Mouse (Mus musculus) G1E-ER4 (cell line): ENCODE data around the gene Kbtbd13. TPM values are rescaled to one million over a fixed set of nuclear protein-coding genes. Genes with fewer than 3 reads are reported as not detected.

Source experiments
- GATA1 ChIP-seq: IDR thresholded peaks from one replicate; pipeline ENCODE4 v1.8.0; 2012; ENCODE audit warnings: low read length, inconsistent platforms
- polyA plus RNA-seq: library from polyadenylated mRNA; stranded (reverse); fragments of >175 nt; gene quantifications from 2 replicates; pipeline ENCODE4 v1.2.3, GENCODE M21; 2012

Kbtbd13 gene
- polyA plus RNA-seq, 1 experiment: not detected

DNA sequence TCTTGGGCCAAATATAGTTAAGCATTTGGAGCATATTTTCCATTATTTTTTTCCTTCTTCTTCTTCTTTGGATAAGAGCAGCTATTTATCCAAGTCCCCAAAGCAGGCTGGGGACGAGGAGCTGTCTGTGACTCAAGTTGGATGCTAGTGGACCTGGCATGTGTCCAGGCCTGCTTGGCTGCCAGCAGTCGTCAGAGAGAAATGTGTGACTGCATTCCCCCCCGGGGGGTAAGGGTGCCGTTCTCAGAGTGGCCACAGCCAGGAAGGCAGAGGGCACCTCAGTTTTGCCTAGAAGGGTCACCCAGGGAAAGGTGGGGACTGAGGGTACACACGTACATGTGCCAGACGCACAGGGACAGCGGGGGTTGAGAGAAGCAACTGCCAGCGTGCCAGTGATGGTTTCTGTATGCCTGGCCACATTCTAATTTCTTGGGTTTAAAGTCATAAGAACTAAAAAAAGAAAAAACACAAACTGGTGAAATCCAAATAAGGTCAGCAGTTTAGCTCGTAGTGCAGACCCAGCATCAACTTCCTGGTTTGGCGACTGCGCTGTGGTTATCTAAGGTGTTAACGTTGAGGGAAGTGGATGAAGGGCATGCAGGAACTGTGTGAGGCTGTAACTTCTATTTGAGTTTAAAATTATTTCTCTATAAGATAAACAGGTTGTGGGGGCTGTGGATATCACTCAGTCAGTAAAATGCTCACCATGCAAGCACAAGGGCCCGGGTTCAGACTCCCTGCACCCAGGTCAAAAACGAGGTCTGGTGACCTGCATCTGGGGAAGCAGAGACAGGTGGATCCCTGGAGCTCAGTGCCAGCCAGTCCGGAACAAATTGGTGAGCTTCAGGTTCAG, 13.1 kb upstream of the Kbtbd13 start:
- TF ChIP-seq GATA1: no peak

DNA sequence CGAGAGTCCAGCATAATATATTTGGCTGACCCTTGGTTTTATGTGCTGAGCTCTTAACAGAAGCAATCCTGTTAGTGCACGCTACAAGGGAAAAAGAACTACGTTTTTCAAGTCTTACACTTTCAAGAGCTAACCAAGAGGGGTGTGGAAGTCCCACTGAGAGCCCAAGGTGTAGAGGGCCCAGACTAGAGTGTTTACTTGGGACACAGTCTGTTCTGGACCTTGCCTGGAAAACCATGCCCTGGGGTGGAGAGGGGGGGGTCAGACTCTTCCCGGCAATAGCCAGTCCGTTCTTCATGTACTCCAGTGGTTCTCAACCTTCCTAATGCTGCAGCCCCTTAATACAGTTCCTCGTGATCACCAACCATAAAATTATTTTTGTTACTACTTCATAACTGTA, 8.5 kb upstream of the Kbtbd13 start:
- TF ChIP-seq GATA1: no peak

DNA sequence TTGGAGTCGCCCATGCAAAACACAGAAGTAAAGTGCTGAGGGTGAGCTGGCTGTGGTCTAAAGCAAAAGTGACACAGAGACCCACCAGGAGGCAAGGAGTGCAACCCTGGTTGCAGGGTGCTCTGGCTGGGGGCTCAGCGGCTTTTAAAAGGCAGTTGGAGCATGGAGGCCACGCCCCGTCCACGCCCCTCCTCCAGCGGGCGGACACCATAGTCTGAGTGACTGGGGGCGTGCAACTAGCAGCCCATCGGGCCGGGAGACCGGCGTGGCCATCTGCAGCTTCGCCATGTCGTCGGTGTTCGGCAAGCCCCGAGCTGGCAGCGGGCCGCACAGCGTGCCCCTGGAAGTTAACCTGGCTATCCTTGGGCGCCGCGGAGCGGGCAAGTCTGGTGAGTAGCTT, 6.8 kb upstream of the Kbtbd13 start, which contains the start of gene Rasl12:
Gene Rasl12, plus strand, starts transcription at position 228 of the 400 bp plus-strand sequence.
- TF ChIP-seq GATA1: no peak

DNA sequence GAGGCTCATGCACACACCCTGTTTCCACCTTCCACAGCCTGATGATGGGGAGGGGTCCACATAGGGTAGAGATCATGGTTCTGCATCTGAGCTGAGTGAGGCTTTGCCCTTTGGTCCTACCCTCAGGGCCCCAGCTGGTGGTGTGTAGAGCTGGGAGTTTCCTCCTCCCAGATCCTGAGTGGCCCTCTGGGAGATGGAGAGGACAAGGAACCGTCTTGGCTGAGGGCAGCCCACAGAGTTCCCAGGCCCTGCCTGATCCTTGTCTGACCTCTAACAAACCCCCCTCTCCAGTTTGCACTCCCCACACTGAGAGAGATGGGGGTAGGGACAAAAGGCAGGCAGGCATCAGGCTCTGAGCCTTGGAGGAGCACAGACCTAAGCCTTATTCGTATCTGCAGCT, 2.9 kb upstream of the Kbtbd13 start:
- no peak for TF ChIP-seq GATA1

DNA sequence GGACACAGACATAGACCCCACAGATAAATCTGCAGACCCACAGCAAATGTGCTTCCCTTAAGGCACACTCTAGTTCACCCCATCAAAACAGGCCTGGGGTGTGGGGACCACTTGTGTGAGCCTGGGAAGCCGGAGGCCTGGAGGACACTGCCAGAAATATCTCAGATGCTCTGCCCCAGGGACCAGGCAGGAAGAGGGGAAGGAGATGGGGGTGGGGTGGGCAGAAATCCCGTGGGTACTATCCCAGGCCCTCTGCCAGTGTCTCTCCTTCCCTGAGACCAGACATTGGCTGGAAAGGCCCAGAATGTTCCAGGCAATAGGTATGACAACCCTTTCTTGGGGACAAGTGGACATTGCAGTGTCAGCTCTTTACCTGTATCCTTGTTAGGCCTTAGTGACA, 2.2 kb upstream of the Kbtbd13 start:
- TF ChIP-seq GATA1: no peak

DNA sequence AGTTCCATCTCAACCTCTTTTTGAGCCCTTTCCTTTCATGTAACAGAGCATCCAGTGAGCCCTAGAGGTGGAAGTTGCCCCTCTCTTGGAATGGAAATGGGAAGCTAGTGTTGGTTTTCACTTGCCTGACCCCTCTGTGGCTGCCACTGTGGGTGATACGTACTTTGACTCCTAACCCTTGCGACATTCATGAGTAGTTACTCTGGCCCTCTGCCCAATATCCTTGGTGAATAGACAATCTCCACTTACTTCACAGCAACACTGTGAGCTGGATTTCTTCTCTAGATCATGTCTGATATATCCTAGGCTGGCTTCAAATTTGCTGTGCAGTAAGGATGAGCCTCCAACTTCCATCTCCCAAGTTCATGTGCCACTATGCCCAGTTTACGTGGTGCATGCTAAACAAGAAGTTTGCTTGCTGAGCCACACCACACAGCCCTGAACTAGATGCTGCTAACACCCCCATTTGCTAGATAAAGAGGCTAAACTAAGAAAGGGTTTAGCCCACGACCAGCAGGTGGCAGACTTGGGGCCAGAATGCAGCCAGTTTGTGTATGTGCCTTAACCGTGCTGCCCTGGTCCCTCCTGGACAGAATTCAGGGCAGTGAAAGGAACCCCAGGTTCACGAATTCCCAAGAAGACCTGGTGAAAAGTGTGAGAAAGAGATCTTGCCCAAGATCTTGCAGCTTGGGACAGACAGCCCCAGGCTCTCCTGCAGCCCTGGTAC, 1.3 kb upstream of the Kbtbd13 start:
- TF ChIP-seq GATA1: no peak

DNA sequence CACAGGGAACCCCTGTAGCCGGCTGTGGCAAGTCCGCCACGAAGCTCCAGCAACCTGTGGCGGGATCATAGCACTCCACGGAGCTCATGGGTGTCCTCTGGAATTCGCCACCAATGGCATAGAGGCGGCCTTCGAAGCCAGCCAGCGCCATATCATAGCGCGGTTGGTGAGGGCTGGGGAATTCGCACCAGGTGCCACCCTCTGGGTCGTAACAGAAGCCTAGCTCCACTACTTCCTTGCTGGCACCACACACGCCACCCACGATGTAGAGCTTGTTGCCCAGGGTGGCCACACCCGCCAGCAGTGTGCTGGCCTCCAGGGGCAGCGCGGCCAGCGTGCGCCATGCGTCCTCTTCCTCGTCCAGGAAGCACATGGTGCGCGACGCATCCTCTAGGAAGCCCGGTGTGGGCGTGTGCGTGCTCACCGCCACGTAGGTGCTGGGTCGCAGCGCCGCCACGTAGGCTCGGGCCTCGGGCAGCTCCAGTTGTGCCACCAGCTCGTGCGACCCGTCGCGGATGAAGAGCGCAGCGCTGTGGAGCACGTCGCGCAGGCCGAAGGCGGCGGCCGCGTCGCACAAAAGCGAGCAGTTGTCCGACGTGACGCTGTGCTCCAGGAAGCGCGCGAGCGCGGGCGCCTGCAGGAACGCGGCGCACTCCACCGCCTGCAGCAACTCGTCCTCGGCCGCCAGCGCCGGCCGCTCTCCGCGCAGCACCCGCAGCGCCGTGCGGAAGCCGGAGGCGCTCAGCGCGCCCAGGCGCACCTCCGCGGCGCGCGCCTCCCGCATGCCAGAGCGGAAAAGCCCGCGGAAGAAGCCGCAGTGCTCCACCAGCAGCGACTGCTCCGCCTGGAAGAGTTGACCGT, 470 bp downstream of the Kbtbd13 start:
- no peak for TF ChIP-seq GATA1

DNA sequence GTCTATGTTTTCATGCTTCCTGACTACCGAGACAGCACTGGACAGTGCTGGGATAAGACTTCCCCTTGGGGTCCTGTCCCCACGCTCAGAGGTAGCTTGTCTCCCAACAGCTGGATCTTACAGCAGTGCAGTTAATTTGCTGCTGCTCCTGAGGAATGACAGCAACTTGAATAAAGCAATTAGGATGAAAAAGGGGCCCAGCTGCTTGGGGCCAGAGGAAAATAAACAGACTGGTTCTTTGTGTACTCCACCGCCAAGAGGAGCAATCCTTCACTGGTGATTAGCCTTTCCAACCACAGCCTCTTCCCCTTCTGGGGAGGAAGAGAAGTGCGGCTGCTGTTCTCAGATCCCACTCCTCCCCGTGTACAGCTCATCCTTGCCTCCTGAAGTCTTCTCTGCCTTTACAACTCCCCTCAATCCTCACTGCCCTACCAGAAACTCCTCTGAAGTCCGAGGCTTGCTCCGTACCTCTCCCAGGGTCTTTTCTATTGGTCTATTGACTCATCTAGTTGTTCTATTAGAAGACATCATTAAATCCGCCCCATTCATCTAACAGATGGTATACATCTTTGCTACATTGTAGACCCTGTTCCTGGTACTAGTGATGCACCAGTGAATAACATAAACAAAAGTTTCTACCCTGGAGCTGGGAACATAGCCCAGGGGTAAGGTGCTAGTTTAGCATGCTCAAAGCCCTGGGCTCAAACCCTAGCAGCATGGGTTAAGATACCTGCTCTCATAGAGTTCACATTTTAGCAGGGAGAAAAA, 4.9 kb downstream of the Kbtbd13 start:
- no peak for TF ChIP-seq GATA1

DNA sequence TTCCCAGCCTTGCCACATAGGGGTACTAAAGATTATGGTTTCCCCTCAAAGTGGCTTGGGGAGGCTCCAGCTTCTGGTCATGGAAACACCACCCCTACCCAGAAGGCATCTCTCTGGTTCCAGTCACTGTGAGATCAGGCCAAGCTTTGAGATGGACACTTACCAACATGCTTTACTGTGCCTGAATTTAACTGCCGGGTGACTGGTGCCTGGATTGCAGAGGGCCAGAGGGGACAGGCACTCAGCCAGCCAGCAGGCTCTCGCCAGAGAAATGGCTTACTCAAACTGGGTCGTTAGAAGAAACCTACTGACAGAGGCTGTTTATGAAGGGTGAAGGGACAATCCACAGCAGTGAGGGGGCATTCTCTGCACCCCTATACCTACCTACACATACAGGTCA, 7.2 kb downstream of the Kbtbd13 start:
- no peak for TF ChIP-seq GATA1

DNA sequence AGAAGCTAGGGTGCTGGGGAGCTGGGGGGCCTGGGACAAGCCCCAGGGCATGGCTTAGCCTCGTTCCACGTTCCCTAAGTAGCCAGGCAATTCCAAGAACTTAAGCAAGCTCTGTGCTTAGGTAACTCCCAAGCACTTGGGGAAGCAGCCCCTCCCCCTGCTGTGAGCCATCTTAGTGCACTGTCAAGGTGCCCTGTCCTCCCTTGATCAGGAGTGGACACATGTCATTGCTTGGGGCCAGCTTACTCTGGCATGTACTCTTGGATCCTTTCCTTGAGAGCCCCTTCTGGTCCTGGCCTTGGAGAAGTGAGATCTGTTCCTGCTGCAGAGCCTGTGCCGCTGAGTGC, 8.7 kb downstream of the Kbtbd13 start:
- TF ChIP-seq GATA1: no peak

DNA sequence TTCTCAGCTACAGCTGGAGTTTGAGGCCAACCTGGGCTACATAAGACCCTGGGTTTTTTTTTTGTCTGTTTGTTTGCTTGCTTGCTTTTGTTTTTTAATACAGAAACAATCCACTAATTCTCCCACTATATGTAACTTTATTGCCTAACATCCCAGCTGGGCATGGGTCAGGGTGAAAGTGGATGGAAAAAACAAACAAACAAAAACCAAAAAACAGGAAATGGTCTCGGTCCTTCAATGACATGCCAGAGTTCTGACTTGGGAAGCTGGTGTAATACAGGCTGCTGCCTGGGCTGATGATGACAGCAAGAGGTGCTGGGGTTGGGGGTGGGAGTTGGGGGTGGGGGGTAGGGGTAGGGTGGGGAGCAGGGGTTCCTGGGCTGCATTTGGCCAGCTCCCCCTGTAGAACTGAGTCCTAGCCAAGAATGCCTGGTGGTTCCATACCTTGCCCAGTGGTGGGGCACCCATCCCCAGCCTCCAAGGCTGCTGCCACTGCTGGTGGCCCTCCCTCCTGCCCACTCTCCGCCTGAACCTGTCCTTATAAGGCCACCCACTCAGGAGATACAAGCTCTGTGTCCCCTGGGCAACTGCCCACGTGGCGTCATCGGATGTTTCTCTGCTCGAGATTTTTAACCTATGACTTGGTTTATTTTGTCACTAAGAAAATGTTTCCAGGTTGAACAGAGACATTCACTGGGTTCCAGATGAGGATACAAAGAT, 9.3 kb downstream of the Kbtbd13 start:
- TF ChIP-seq GATA1: no peak

DNA sequence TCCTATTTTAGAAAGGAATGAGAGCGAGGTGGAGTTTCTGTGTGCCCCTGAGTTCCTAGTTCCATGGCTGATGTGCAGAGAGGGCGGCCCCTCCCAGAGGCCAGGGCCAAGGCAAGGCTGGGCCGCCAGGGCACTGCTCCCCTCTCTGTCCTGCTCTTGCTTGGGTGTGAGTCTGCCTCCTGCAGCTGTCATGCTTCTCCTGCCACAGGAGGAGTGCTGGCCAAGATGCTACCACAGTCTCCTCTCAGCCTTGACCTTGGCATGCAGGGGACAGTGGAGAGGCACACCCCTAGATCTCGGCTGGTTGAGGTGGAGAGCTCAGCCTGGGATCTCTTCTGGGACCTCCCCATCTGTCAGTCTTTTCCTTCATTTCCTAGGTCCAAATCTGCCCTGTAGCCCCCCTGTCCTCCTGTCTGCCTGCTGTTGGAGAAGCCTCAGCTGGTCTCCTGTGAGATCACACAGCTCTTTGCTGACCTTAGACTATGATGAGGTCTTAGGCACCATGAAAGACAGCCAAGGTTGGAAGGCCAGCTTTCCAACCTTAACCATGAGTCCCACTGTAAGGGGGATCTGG, 10.3 kb downstream of the Kbtbd13 start:
- no peak for TF ChIP-seq GATA1

DNA sequence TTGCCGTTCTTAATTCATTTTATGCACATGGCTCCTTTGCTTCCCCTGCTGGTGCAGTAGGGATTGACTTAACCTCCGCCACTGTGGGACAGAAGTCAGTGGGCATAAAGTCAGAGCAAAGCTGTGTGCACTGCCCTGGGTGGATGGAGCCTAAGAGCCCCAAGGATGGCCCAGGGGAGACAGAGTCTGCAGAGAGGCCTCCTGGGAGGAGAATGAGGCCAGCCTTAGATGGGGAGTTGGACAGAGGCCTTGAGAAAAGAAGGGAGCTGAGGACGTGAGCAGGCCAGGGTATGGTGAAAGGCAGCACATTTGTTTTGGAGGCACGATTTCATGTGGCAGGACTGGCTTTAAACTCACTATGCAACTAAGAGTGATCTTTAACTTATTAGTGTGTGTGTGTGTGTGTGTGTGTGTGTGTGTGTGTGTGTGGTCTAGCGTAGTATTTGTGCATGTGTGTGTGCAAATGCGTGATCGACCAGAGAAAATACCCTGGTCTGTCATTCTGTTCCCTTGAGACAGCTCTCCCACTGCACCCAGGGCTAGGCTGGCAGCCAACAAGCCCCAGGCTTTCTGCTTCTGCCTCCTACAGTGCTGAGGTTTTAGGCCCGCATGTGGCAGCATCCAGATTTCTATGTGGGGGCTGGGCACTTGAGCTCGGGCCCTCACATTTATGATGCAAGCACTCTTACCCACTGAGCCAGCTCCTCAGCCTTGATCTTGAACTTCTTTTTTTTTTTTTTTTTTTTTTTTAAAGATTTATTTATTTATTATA, 16.1 kb downstream of the Kbtbd13 start:
- TF ChIP-seq GATA1: no peak
